Mouse (Mus musculus) spleen, postnatal 36 days (tissue): ENCODE data around the gene Akt1s1.
A peak's percentile ranks its signal among the peaks of the same experiment; 100 is the strongest.
"Not testable (repeated sequence)": the region's sequence is repeated elsewhere in the genome, so short reads cannot be mapped to it uniquely, and the experiment has no call there.

Source experiments
- DNase-seq, 2 experiments: peaks; one replicate each; pipeline ENCODE4 v3.0.0; 2022; ENCODE audit warnings: low spot score in 2 of 2, mixed read lengths in 1 of 2

Gene Akt1s1

GRCm38 (mm10) chr7:44869697-44870528 is 21.1 kb downstream of the Akt1s1 start, which contains the start of gene Ptov1:
Gene Ptov1 (minus strand): TSS chr7:44869788.
- DNase-seq: peak; percentile 75 to 81

- DNase-seq: no peak
Measured at GRCm38 (mm10) chr7:44870614-44871013, 21.8 kb downstream of the Akt1s1 start.

- DNase-seq: no peak
Measured at GRCm38 (mm10) chr7:44871181-44871580, 22.4 kb downstream of the Akt1s1 start.

GRCm38 (mm10) chr7:44871774-44872173 is 23.0 kb downstream of the Akt1s1 start:
- not testable (repeated sequence) for DNase-seq

- no peak for DNase-seq
Measured at GRCm38 (mm10) chr7:44877833-44878232, 29.0 kb downstream of the Akt1s1 start.

- no peak for DNase-seq
Measured at GRCm38 (mm10) chr7:44883036-44883435, 34.2 kb downstream of the Akt1s1 start.

- DNase-seq: no peak
Measured at GRCm38 (mm10) chr7:44884637-44885036, 35.8 kb downstream of the Akt1s1 start.

GRCm38 (mm10) chr7:44886964-44887363 is 38.2 kb downstream of the Akt1s1 start:
- DNase-seq: no peak

GRCm38 (mm10) chr7:44888256-44889105 is 39.7 kb downstream of the Akt1s1 start:
- no peak for DNase-seq

- no peak for DNase-seq
Measured at GRCm38 (mm10) chr7:44890180-44890579, 41.4 kb downstream of the Akt1s1 start.

- no peak for DNase-seq
Measured at GRCm38 (mm10) chr7:44890737-44891136, 41.9 kb downstream of the Akt1s1 start.

- DNase-seq: no peak
Measured at GRCm38 (mm10) chr7:44891611-44892010, 42.8 kb downstream of the Akt1s1 start.

GRCm38 (mm10) chr7:44892276-44892921 is 43.6 kb downstream of the Akt1s1 start, which contains the start of gene Med25:
Gene Med25 (minus strand): TSS chr7:44892712.
- DNase-seq: peak; percentile 84 to 86

GRCm38 (mm10) chr7:44893197-44893596 is 44.4 kb downstream of the Akt1s1 start:
- no peak for DNase-seq

- no peak for DNase-seq
Measured at GRCm38 (mm10) chr7:44894175-44894574, 45.4 kb downstream of the Akt1s1 start.

- no peak for DNase-seq
Measured at GRCm38 (mm10) chr7:44895206-44895592, 46.4 kb downstream of the Akt1s1 start.

- DNase-seq: peak; percentile 85 to 89
Measured at GRCm38 (mm10) chr7:44895593-44896434, 47.0 kb downstream of the Akt1s1 start, which contains the start of gene Fuz. Gene Fuz (plus strand): TSS chr7:44896079.

GRCm38 (mm10) chr7:44896499-44896898 is 47.7 kb downstream of the Akt1s1 start:
- no peak for DNase-seq

- DNase-seq: peak in 1 of 2 experiments; percentile 21
Measured at GRCm38 (mm10) chr7:44898607-44899006, 49.8 kb downstream of the Akt1s1 start.

GRCm38 (mm10) chr7:44900632-44901031 is 51.8 kb downstream of the Akt1s1 start:
- no peak for DNase-seq

GRCm38 (mm10) chr7:44901230-44901722 is 52.5 kb downstream of the Akt1s1 start:
- peak; percentile 58 to 59 for DNase-seq
